Mouse (Mus musculus): ENCODE data around the gene Armc8.
"Not testable (repeated sequence)": the region's sequence is repeated elsewhere in the genome, so short reads cannot be mapped to it uniquely, and the experiment has no call there.

Gene Armc8

DNA sequence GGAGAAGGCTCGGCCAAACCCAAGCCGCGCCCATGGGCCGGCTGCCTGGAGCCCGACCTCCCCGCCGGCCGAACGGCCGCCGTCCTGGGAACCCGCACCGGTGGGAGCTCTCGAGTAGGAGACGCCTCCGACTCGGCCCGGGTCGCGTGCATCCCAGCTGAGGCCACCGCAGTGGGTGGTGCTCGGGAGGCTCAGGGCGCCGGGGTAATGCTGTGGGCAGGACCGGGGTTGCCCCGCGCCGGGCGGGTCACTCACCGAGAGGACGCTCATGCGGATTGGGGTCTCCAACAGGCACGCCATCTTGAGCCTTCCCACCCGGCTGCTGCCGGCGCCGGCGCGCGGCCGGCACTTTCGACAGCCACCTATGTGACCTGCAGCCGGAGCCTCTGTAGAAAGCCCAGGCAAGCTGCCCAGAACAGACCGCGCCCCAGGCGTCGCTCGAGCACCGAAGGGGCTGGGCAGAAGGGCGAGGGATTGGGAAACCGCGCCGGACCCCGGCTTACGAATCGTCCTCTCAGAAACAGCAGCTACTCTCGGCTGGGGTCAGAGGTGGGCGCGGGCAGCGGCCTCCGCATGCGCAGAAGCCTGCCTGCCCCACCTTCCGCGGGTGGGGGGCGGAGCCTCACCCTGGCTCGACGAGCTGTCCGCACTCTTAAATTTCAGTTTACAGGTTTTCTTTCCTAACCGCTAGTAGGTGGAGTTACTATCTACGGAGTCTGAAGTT lies at the start of gene Armc8:
Gene Armc8 (minus strand): TSS at position 553 of the 724 bp plus-strand sequence.
- DNase-seq (ENCODE audit: low spot score): peak; percentile 87

- DNase-seq (ENCODE audit: low spot score): no peak
Observed at GRCm38 (mm10) chr9:99612202-99612601, 43.5 kb upstream of the Armc8 start, which contains the start of gene A4gnt. Gene A4gnt (plus strand): TSS chr9:99612502.

GRCm38 (mm10) chr9:99603566-99603965 lies 34.9 kb upstream of the Armc8 start:
- no peak for DNase-seq (ENCODE audit: low spot score)

- not testable (repeated sequence) for DNase-seq (ENCODE audit: low spot score)
Observed at GRCm38 (mm10) chr9:99599127-99599526, 30.4 kb upstream of the Armc8 start.

DNA sequence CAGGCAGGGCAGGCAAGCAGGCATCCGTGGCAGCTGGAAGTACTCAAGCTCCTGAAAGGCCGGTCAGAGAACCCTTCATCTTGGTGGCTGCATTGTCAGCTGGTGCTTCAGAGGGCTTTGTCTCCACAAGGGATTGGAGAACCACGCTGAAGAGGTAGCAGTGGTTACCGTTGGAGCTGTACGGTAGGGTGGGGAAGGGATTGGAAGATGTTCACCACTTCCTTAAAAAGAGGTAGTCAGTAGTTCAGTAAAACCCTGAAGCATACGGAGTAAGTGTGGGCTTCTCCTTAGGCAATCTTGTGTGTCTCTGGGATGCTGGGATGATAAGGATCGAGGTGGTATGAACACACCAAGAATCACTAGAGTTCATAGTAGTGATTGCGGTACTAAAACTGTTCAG lies 22.4 kb upstream of the Armc8 start:
- no peak for DNase-seq (ENCODE audit: low spot score)

DNA sequence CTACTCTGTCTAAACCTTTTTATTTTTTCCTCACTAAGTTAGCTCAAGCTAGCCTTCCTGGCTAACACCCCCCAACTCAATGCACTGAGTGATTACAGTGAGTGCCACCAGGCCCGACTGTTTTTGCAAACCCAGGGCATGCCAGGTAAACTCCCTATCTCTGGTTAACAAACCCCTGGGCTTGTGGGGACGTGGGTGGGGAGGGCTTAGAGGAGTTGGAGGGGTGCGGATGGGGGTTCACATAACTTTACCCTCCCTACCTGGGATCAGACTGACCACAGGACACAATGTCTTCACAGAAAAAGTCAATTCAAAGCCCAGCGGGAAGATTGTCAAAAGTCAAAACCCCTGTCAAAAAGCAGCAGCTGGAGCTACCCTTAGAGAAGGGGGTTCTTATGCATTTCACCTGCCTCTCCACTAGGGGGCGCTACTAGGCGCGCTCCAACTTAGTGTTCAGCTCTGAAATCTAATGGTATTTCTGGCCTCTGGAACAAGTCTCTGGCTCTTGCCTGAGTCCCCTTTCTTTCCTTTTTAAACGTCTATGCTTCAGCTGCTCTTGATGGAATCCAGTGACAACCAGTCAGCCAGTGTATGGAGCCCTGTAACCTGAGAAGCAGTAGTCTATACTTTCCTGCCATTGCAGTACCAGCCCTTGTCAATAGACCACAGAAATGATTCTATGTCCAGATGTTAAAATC lies 19.0 kb upstream of the Armc8 start:
- peak; percentile 36 for DNase-seq (ENCODE audit: low spot score)

DNA sequence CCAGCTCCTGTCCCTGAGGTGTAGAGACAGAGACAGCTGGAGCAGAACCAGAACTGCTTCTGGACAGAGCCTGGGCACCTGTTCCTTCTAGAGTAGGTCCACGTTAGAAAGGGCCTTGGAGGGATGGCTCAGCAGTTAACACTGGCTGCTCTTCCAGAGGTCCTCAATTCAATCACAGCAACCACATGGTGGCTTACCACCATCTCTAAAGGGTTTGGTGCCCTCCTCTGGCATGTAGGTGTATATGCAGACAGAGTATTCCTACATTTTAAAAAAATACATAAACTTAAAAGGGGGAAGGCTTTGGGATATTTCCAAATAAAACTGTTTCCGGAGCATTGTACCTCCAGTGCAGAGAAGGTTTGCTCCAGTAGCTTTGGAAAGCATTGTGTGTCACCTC lies 12.0 kb upstream of the Armc8 start:
- DNase-seq (ENCODE audit: low spot score): peak; percentile 8

GRCm38 (mm10) chr9:99575677-99576480 lies 7.2 kb upstream of the Armc8 start, which contains the start of gene Dbr1:
Gene Dbr1 (plus strand): TSS chr9:99575799.
- peak; percentile 81 for DNase-seq (ENCODE audit: low spot score)

- DNase-seq (ENCODE audit: low spot score): no peak
Observed at GRCm38 (mm10) chr9:99569071-99569397, 335 bp upstream of the Armc8 start.

DNA sequence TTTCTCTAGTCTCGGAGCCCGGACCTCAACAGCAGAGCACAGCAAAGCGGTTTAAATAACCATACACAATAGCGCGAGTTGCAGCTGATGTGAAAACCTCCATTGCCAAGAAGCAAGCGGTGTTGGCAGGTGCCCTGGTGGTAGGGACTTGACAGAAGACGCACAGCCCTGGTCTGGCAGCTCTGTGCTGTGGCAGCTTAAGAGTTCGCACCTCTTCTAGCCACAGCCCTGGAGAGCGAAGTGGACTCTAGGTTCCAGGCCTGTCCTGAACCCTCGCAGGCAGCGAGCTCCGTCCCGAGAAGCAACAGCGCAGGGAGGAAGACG lies 714 bp downstream of the Armc8 start:
- no peak for DNase-seq (ENCODE audit: low spot score)

GRCm38 (mm10) chr9:99563714-99564113 lies 5.0 kb downstream of the Armc8 start:
- peak; percentile 43 for DNase-seq (ENCODE audit: low spot score)

GRCm38 (mm10) chr9:99560389-99560788 lies 8.3 kb downstream of the Armc8 start:
- no peak for DNase-seq (ENCODE audit: low spot score)

GRCm38 (mm10) chr9:99559557-99559904 lies 9.2 kb downstream of the Armc8 start:
- DNase-seq (ENCODE audit: low spot score): no peak

DNA sequence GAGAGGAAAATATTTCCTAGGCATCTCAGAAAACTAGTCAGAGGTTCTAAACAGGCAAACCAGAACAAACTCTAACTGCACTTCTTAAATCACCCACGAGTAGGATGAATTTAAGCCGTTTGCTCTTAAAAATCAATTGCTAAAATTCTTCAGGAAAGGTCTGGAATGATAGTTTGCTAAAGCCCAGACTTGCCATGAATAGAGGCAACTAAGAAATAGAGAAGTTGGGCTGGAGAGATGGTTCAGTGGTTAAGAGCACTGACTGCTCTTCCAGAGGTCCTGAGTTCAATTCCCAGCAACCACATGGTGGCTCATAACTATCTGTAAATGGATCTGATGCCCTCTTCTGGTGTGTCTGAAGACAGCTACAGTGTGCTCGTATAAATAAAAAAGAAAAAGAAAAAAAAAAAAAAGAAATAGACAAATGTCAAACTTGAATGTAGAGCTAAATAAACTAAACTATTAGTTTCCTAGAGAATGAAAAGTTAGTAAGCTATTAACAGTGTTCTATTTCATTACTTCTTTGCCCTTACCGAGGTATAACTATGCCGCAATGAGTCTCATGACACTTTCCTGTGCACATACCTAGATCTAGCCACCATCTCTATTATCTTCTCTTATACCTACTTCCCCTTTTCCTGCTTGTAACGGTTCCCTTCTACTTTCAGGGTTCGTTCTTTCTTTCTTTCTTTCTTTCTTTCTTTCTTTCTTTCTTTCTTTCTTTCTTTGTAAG lies 9.7 kb downstream of the Armc8 start:
- DNase-seq (ENCODE audit: low spot score): no peak

GRCm38 (mm10) chr9:99557580-99558300 lies 11.0 kb downstream of the Armc8 start:
- DNase-seq (ENCODE audit: low spot score): no peak

GRCm38 (mm10) chr9:99555253-99555652 lies 13.4 kb downstream of the Armc8 start:
- DNase-seq (ENCODE audit: low spot score): no peak

DNA sequence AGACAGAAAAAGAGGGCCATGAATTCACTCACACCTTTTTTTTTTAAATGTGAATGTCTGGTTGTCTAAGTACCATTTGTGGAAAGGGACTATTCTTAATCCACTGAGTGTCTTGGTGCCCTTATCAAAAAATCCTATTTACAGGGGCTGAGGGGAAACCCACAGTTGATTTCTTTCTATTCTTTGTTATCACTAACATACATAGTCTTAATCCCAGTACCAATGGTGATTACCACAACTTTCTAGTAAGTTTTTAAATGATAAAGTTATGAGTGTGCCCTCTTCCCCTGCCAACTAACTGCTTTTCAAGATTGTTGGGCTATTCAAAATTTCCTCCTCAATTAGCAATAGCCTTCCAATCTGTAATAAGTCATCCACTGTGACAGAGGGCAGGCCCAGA lies 14.6 kb downstream of the Armc8 start:
- DNase-seq (ENCODE audit: low spot score): no peak

DNA sequence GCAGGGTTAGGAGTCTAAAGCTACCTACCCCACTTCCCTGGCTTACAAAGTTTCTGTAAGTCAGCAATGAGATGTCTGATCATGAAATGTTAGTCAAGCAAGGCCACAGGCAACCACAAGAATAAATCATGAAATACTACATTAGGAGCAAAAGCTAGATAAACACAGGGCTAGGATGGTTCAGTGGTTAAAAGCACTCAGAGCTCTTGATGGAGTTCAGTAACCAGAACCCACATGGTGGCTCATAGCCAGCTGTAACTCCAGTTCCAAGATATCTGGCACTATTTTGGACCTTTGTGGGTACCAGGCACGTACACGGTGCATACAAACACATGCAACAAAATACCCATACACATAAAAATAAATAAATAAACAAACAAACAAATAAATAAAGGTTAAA lies 15.7 kb downstream of the Armc8 start:
- DNase-seq (ENCODE audit: low spot score): no peak

- no peak for DNase-seq (ENCODE audit: low spot score)
Observed at GRCm38 (mm10) chr9:99552068-99552467, 16.6 kb downstream of the Armc8 start.

DNA sequence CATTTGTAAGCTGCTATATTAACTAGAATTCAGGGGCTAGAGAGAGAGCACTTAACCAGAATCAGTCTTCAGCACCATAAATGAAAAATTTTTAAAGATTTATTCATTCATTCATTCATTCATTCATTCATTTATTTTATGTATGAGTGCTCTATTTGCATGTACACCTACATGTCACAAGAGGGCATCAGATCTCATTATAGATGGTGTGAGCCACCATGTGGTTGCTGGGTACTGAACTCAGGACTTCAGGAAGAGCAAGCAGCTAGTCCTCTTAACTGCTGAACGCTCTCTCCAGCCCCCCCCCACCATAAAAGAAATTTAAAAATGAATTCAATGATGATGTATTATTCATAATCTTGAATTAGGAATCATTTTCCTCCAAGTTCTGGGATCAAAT lies 22.4 kb downstream of the Armc8 start:
- no peak for DNase-seq (ENCODE audit: low spot score)

DNA sequence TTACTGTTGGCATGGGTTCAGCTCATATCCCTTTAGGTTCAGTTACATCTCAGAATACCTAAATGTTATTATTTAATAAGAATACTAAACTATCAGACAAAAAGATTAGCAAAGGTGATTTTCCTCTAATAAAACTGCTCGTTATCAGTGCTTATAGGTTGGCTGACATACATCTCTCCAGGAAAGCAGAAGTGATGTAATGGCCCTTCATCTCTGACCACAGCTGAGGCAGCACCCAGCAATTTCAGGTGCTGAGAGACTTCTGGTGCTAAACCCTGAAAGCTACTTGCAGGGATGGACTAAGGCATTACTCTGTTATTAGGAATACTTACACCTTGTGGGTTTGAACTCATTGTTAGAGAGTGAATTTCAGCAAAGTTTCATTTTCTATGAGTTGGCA lies 36.8 kb downstream of the Armc8 start:
- no peak for DNase-seq (ENCODE audit: low spot score)

DNA sequence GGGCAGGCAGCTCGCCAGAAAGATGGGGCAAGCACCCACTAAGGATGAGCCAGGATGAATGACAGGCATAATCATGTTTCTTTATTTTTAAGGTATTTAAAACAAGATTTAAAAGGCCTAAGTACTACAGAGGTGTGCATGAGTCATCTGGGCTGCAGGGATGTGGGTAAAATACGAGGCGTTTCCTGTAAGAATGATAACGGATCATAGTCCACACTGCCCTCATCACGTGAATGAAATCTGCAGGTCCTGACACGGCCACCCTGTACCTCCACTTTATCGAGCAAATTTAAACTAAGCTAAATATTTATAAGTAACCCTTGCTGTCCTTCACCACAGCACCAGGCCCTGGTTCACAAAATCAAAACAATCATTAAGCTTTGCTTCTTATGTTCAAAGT lies 62.8 kb downstream of the Armc8 start:
- DNase-seq (ENCODE audit: low spot score): no peak

All from spleen, adult 12 weeks (tissue).